Mouse (Mus musculus) kidney, postnatal 4 days (tissue): ENCODE data around the gene Olfr608.
"Not testable (repeated sequence)": the region's sequence is repeated elsewhere in the genome, so short reads cannot be mapped to it uniquely, and the experiment has no call there.

Source experiments
- DNase-seq, 2 experiments: peaks; one replicate each; pipeline ENCODE4 v3.0.0; 2021; ENCODE audit warnings: mixed read lengths in 2 of 2

Olfr608 gene

GRCm38 (mm10) chr7:103469577-103469976 is at the start of gene Olfr608:
Gene Olfr608, plus strand, starts transcription at chr7:103469877.
- no peak for DNase-seq

DNA sequence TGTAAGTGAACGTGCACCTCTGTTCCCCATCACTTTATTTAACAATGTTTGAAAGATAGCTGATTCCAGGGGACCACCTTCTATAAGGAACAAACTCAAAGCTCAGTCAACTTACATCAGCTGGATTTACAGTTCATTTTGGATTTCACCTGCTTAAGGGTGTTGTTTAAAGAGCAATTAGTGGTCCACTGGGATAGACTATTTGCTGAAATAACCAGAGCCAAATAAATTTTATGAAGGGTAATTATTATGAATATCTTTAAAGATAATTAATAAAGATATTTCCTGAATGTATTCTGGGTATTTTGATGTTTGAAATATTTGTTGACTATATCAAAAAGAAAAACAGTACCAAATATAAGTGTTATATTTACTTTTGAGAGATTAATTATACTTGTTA is 24.3 kb upstream of the Olfr608 start, which contains the start of gene Olfr605:
TSS of gene Olfr605 (minus strand) at position 101 of the 400 bp plus-strand sequence.
- DNase-seq = no peak

DNA sequence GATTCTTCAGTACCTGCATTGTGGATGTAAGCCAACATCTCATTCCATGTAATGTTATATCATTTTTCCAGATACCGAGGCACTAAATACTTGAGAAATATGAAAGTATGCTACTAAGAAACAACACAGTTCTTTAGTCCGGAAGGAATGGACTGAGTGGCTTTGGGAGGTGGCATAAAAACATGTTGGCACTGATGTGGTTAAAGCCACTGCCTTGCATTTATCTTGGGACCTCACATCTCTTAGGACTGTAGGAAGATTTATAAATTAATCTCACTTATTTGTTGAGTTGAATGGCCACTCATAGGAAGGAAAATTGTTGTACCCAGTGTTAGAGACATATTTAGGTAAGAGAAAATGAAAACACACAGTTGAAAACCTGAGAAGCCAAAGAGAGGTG is 20.9 kb upstream of the Olfr608 start, which contains the start of gene Olfr606:
TSS of gene Olfr606 (plus strand) at position 301 of the 400 bp plus-strand sequence.
- DNase-seq = no peak

- DNase-seq = no peak
Observed at GRCm38 (mm10) chr7:103460590-103460989, 9.1 kb upstream of the Olfr608 start.

GRCm38 (mm10) chr7:103477106-103477505 is 7.4 kb downstream of the Olfr608 start:
- not testable (repeated sequence) for DNase-seq

DNA sequence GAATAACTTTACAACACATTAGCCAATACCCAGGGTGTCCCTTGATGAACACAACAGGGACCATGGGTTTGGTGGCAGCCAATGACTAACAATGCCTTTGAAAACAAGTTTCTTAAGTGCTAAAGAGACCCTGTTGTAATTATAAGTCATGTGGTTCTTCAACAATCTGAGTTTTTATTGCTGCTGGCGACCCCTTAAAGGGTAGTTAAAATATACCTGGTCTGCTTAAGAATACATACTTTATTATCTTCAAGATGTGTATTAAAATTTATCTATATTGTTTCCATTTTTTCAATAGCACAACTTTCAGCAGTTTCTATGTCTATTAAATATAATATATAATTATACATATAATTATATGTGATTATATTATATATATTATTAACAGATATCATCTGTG is 28.3 kb downstream of the Olfr608 start, which contains the start of gene Olfr609:
TSS of gene Olfr609 (minus strand) at position 101 of the 400 bp plus-strand sequence.
- no peak for DNase-seq

DNA sequence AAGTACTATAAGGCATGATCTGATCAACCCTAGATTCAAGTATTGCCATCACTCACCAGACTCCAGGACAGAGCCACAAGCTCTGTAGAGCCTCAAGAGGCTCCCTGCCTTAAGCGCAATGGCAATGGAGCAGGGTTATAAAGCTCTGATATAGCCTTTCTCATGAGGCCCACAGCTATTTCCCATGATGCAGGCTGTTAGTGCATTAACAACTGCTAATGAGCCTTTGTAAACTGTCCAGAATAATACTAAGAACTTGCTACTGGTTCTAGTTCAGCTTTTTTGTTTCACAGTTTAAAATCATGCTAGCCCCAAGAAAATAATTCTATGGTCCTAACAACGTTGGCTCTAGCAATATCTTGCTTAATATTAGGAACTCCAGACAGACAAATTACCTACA is 42.3 kb downstream of the Olfr608 start, which contains the start of gene Olfr610:
TSS of gene Olfr610 (minus strand) at position 101 of the 400 bp plus-strand sequence.
- DNase-seq = no peak

DNA sequence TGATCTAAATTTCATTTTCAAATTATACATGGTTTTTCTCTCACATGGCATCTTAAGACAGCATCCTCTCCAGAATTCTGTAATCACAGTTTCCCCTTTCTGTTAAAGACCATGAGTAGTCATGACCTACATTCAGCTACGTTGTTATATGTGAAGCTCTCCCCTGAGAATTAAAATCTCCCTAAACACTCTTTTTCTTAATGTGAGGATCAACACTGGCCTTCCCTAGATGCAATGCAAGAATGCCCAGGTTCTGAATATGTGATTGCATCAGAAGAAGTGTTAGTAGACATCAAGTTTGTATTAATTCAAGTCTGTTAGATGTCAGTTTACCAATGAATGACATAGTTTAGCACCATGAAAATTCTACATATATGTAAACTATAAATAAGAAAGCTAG is 51.1 kb downstream of the Olfr608 start, which contains the start of gene Olfr611:
TSS of gene Olfr611 (minus strand) at position 101 of the 400 bp plus-strand sequence.
- not testable (repeated sequence) for DNase-seq
